Mouse (Mus musculus) C2C12 (cell line): ENCODE measurements around the gene Rasal3.

Source experiments
- CTCF ChIP-seq: IDR thresholded peaks from one replicate; pipeline ENCODE4 v1.5.1; 2011; ENCODE audit not compliant: control insufficient read depth, insufficient read depth, insufficient read length
- MAX ChIP-seq: IDR thresholded peaks from one replicate; pipeline ENCODE4 v1.6.1; 2011; ENCODE audit warnings: mild to moderate bottlenecking, control low read depth
- MYOD1 ChIP-seq: IDR thresholded peaks from one replicate; pipeline ENCODE4 v1.6.1; 2011; ENCODE audit warnings: low read depth; ENCODE audit not compliant: control insufficient read depth, insufficient read length
- MYOG ChIP-seq: IDR thresholded peaks from one replicate; pipeline ENCODE4 v1.6.1; 2011; ENCODE audit not compliant: control insufficient read depth, insufficient read length; ENCODE audit errors: extremely low read depth
- USF1 ChIP-seq: IDR thresholded peaks from one replicate; pipeline ENCODE4 v1.6.1; 2011; ENCODE audit warnings: low read depth, mild to moderate bottlenecking, control low read depth, moderate library complexity

DNA sequence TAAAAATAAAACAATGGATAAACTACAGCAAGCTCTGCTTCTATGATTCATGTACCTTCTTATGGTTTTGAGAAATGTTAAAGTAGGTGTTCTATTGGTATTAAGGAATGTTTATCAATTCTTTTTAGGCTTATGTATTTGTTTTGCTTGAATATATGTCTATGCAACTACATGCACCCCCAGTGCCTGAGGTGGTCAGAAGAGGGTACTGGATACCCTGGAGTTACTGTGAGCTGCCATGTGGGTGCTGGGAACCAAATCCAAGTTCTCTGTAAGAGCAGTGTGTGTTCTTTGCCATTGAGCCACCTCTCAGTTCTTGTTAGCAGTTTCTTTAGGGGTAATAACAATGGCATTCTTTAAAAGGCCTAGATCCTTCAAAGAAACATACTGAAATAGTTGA lies 51.7 kb downstream of the Rasal3 start:
- TF ChIP-seq CTCF (no peak), USF1 (no peak), MAX (no peak), MYOG (no peak), MYOD1 (no peak)
